Mouse (Mus musculus) stomach, postnatal 0 days (tissue): ENCODE measurements around the gene Sult6b2. TPM values are rescaled to one million over a fixed set of nuclear protein-coding genes. Genes with fewer than 3 reads are reported as not detected.

Source experiments
- ATAC-seq: fragments of 200-750 bp; cut with Nextera tagmentation; 2 replicates; pipeline ENCODE4 v1.8.0; 2017; ENCODE audit not compliant: low FRiP score, low TSS enrichment
- DNase-seq: peaks from one replicate; pipeline ENCODE4 v3.0.0-alpha.2; 2016; ENCODE audit warnings: low spot score
- H3K27ac ChIP-seq: fragments of 300-500 bp; sonication (generic); replicated peaks from 2 replicates; pipeline ENCODE4 v1.5.1; 2014; ENCODE audit warnings: mild to moderate bottlenecking, control low read depth
- H3K27me3 ChIP-seq: fragments of 300-500 bp; sonication (generic); 2 replicates; pipeline ENCODE4 v1.6.1; 2014; ENCODE audit warnings: low read length; ENCODE audit not compliant: control insufficient read depth, insufficient read depth
- H3K36me3 ChIP-seq: fragments of 300-500 bp; sonication (generic); 2 replicates; pipeline ENCODE4 v1.6.1; 2014; ENCODE audit warnings: low read length, mixed read lengths; ENCODE audit not compliant: control insufficient read depth, insufficient read depth
- H3K4me1 ChIP-seq: fragments of 300-500 bp; sonication (generic); replicated peaks from 2 replicates; pipeline ENCODE4 v1.6.1; 2014; ENCODE audit warnings: antibody characterized with exemption; ENCODE audit not compliant: control insufficient read depth, insufficient read depth
- H3K4me2 ChIP-seq: fragments of 300-500 bp; sonication (generic); replicated peaks from 2 replicates; pipeline ENCODE4 v1.6.1; 2014; ENCODE audit warnings: low read depth, mild to moderate bottlenecking, control low read depth, moderate library complexity
- H3K4me3 ChIP-seq: fragments of 300-500 bp; sonication (generic); 2 replicates; pipeline ENCODE4 v1.5.1; 2014; ENCODE audit warnings: low read depth, low read length, control low read depth
- H3K9ac ChIP-seq: fragments of 300-500 bp; sonication (generic); 2 replicates; pipeline ENCODE4 v1.6.1; 2014; ENCODE audit warnings: mild to moderate bottlenecking, low read length, control low read depth, mixed read lengths
- H3K9me3 ChIP-seq: fragments of 300-500 bp; sonication (generic); 2 replicates; pipeline ENCODE4 v1.6.1; 2016; ENCODE audit warnings: low read length; ENCODE audit not compliant: control insufficient read depth
- CTCF ChIP-seq: IDR thresholded peaks from 2 replicates; pipeline ENCODE4 v1.5.1; 2016; ENCODE audit warnings: antibody characterized with exemption, low read depth, mild to moderate bottlenecking, moderate library complexity
- EP300 ChIP-seq: optimal IDR thresholded peaks from 2 replicates; pipeline ENCODE3; 2016; ENCODE audit warnings: antibody characterized with exemption
- WGBS: fragments of 180-500 bp; shearing (Covaris S2); extraction: QIAGEN DNeasy Blood & Tissue Kit; methylation state at CpG from one replicate; pipeline ENCODE4 v1.1.7; 2014; 5-methylcytosine and 5-hydroxymethylcytosine counted together
- polyA plus RNA-seq: library from polyadenylated mRNA; unstranded; fragments of >200 nt; fragmentation: Nextera tagmentation; extraction: Ambion mirVana; gene quantifications from 2 replicates; pipeline ENCODE4 v1.2.1, GENCODE M21; 2015

Sult6b2 gene
- polyA plus RNA-seq, 1 experiment from 2014 or later = not detected

- H3K4me3 ChIP-seq = no peak overlapping the region
- H3K36me3 ChIP-seq = no peaks in the 10 kb centered on the region
- DNase-seq (no peak), ATAC-seq (no peak)
- H3K4me1 ChIP-seq = no peaks in the 10 kb centered on the region
- H3K4me2 ChIP-seq = no peak overlapping the region
- no peaks in the 10 kb centered on the region for H3K27me3 ChIP-seq
- WGBS = 26% methylated on average over 15 of the region's 15 CpGs
- H3K27ac ChIP-seq = no peak overlapping the region
- no peak for TF ChIP-seq EP300
- no peak for TF ChIP-seq CTCF
- no peak overlapping the region for H3K9ac ChIP-seq
- no peaks in the 10 kb centered on the region for H3K9me3 ChIP-seq
Measured at GRCm38 (mm10) chr6:142795655-142796441, 8.5 kb downstream of the Sult6b2 start.

- ATAC-seq = no peak
- Histone ChIP-seq H3K9ac (no peak overlapping the region), H3K27me3 (no peaks in the 10 kb centered on the region), H3K4me1 (no peaks in the 10 kb centered on the region), H3K4me2 (no peak overlapping the region), H3K27ac (no peak overlapping the region), H3K4me3 (no peak overlapping the region), H3K9me3 (no peaks in the 10 kb centered on the region), H3K36me3 (no peaks in the 10 kb centered on the region)
- no peak for DNase-seq
- TF ChIP-seq EP300 = no peak
- no peak for TF ChIP-seq CTCF
- WGBS = 61% methylated on average over 9 of the region's 9 CpGs
Measured at GRCm38 (mm10) chr6:142795087-142795486, 9.2 kb downstream of the Sult6b2 start.

GRCm38 (mm10) chr6:142793468-142793867, 10.8 kb downstream of the Sult6b2 start:
- H3K27ac ChIP-seq = no peak overlapping the region
- no peak overlapping the region for H3K9ac ChIP-seq
- H3K9me3 ChIP-seq = no peaks in the 10 kb centered on the region
- H3K4me2 ChIP-seq = no peak overlapping the region
- H3K4me1 ChIP-seq = no peaks in the 10 kb centered on the region
- no peaks in the 10 kb centered on the region for H3K36me3 ChIP-seq
- DNase-seq (no peak), ATAC-seq (no peak)
- no peak overlapping the region for H3K4me3 ChIP-seq
- no peaks in the 10 kb centered on the region for H3K27me3 ChIP-seq
- TF ChIP-seq CTCF (no peak), EP300 (no peak)
- 36% methylated on average over 7 of the region's 7 CpGs for WGBS

- Histone ChIP-seq H3K4me1 (no peaks in the 10 kb centered on the region), H3K4me3 (no peak overlapping the region), H3K36me3 (no peaks in the 10 kb centered on the region), H3K4me2 (no peak overlapping the region), H3K27ac (no peak overlapping the region), H3K27me3 (no peaks in the 10 kb centered on the region), H3K9me3 (no peaks in the 10 kb centered on the region), H3K9ac (no peak overlapping the region)
- TF ChIP-seq CTCF = no peak
- TF ChIP-seq EP300 = no peak
- WGBS = 52% methylated on average over 13 of the region's 13 CpGs
- no peak for ATAC-seq
- no peak for DNase-seq
Measured at GRCm38 (mm10) chr6:142792241-142792968, 11.9 kb downstream of the Sult6b2 start.

- no peak for TF ChIP-seq CTCF
- TF ChIP-seq EP300 = no peak
- ATAC-seq = no peak
- WGBS = 88% methylated on average over 10 of the region's 10 CpGs
Measured at GRCm38 (mm10) chr6:142789736-142790135, 14.6 kb downstream of the Sult6b2 start.

More at GRCm38 (mm10) chr6:142789736-142790135, 14.6 kb downstream of the Sult6b2 start:
- no peaks in the 10 kb centered on the region for H3K36me3 ChIP-seq
- no peaks in the 10 kb centered on the region for H3K9me3 ChIP-seq
- no peak for DNase-seq
- no peak overlapping the region for H3K9ac ChIP-seq
- H3K4me1 ChIP-seq = no peaks in the 10 kb centered on the region
- no peak overlapping the region for H3K27ac ChIP-seq
- H3K4me3 ChIP-seq = no peak overlapping the region
- H3K4me2 ChIP-seq = no peak overlapping the region
- H3K27me3 ChIP-seq = no peaks in the 10 kb centered on the region
